Mouse (Mus musculus) forebrain, embryonic 12.5 days (tissue): Measurements from ENCODE around the gene Zswim2. TPM values are rescaled to one million over a fixed set of nuclear protein-coding genes. Genes with fewer than 3 reads are reported as not detected.

ENCODE experiments used
- ATAC-seq: fragments of 200-750 bp; cut with Nextera tagmentation; 2 replicates; pipeline ENCODE4 v1.8.0; 2017; ENCODE audit warnings: moderate TSS enrichment; ENCODE audit not compliant: low FRiP score
- H3K27ac ChIP-seq: fragments of 300-500 bp; sonication (generic); 2 replicates; pipeline ENCODE4 v1.5.1; 2016; ENCODE audit warnings: mild to moderate bottlenecking
- H3K27me3 ChIP-seq: fragments of 300-500 bp; sonication (generic); 2 replicates; pipeline ENCODE4 v1.6.1; 2016; ENCODE audit warnings: mild to moderate bottlenecking
- H3K36me3 ChIP-seq: fragments of 300-500 bp; sonication (generic); replicated peaks from 2 replicates; pipeline ENCODE4 v1.6.1; 2016; ENCODE audit warnings: mild to moderate bottlenecking
- H3K4me1 ChIP-seq: fragments of 300-500 bp; sonication (generic); 2 replicates; pipeline ENCODE4 v1.6.1; 2016
- H3K4me2 ChIP-seq: fragments of 300-500 bp; sonication (generic); 2 replicates; pipeline ENCODE4 v1.6.1; 2016; ENCODE audit warnings: mild to moderate bottlenecking, moderate library complexity
- H3K4me3 ChIP-seq: fragments of 300-500 bp; sonication (generic); replicated peaks from 2 replicates; pipeline ENCODE4 v1.5.1; 2016; ENCODE audit warnings: mild to moderate bottlenecking
- H3K9ac ChIP-seq: fragments of 300-500 bp; sonication (generic); 2 replicates; pipeline ENCODE4 v1.6.1; 2016; ENCODE audit warnings: mild to moderate bottlenecking
- H3K9me3 ChIP-seq: fragments of 300-500 bp; sonication (generic); 2 replicates; pipeline ENCODE4 v1.6.1; 2016
- WGBS: fragments of 180-500 bp; shearing (Covaris S2); methylation state at CpG from one replicate; pipeline ENCODE4 v1.1.7; 2016; 5-methylcytosine and 5-hydroxymethylcytosine counted together
- polyA plus RNA-seq: library from polyadenylated mRNA; unstranded; fragments of >200 nt; fragmentation: Nextera tagmentation; extraction: Ambion mirVana; gene quantifications from 2 replicates; pipeline ENCODE4 v1.2.1, GENCODE M21; 2016

Zswim2 gene
- polyA plus RNA-seq, 1 experiment from 2014 or later, result not detected

GRCm38 (mm10) chr2:83893701-83894100 is 47.3 kb downstream of the Zswim2 start:
- no peak overlapping the region for H3K27ac ChIP-seq
- H3K9ac ChIP-seq, result no peak overlapping the region
- H3K9me3 ChIP-seq, result no peaks in the 10 kb centered on the region
- no peaks in the 10 kb centered on the region for H3K36me3 ChIP-seq
- no peaks in the 10 kb centered on the region for H3K27me3 ChIP-seq
- ATAC-seq, result no peak
- 88% methylated on average over 2 of the region's 2 CpGs for WGBS
- no peaks in the 10 kb centered on the region for H3K4me1 ChIP-seq
- no peak overlapping the region for H3K4me2 ChIP-seq
- no peak overlapping the region for H3K4me3 ChIP-seq

GRCm38 (mm10) chr2:83883850-83884420 is 57.1 kb downstream of the Zswim2 start:
- Histone ChIP-seq H3K36me3 (peaks cover 19% of the 10 kb centered on the region), H3K4me2 (no peak overlapping the region), H3K27me3 (no peaks in the 10 kb centered on the region), H3K9ac (no peak overlapping the region), H3K27ac (no peak overlapping the region), H3K4me1 (no peaks in the 10 kb centered on the region), H3K4me3 (no peak overlapping the region), H3K9me3 (no peaks in the 10 kb centered on the region)
- 90% methylated on average over 6 of the region's 6 CpGs for WGBS
- ATAC-seq, result no peak

Other genes with a start within 250 kb of the Zswim2 start
- 44.4 and 46.5 TPM in 2 replicates for gene Itgav, start 216.8 kb downstream of the Zswim2 start, polyA plus RNA-seq
- gene Fam171b, start 128.6 kb downstream of the Zswim2 start, polyA plus RNA-seq, result 57.9 and 68.7 TPM in 2 replicates
- gene Gm13698, start 14.5 kb upstream of the Zswim2 start, polyA plus RNA-seq, result not detected in 2 replicates
- not detected in 2 replicates for gene Gm13693, start 20.3 kb upstream of the Zswim2 start, polyA plus RNA-seq
- gene Gm13695, start 26.1 kb upstream of the Zswim2 start, polyA plus RNA-seq, result not detected in 2 replicates
- not detected in 2 replicates for gene Gm13696, start 31.9 kb upstream of the Zswim2 start, polyA plus RNA-seq
- not detected in 2 replicates for gene Gm13694, start 37.7 kb upstream of the Zswim2 start, polyA plus RNA-seq
- not detected in 2 replicates for gene Gm13697, start 43.5 kb upstream of the Zswim2 start, polyA plus RNA-seq
- gene Gm13691, start 49.3 kb upstream of the Zswim2 start, polyA plus RNA-seq, result not detected in 2 replicates